Mouse (Mus musculus) lung, embryonic 16.5 days (tissue): ENCODE measurements around the gene Basp1. TPM values are rescaled to one million over a fixed set of nuclear protein-coding genes. Genes with fewer than 3 reads are reported as not detected.

Experiments
- ATAC-seq: fragments of 200-750 bp; cut with Nextera tagmentation; 2 replicates; pipeline ENCODE4 v1.8.0; 2017; ENCODE audit warnings: low read depth, mild to moderate bottlenecking, moderate library complexity
- H3K27ac ChIP-seq: fragments of 300-500 bp; sonication (generic); 2 replicates; pipeline ENCODE4 v1.5.1; 2014; ENCODE audit warnings: mild to moderate bottlenecking, control low read depth, low read length
- H3K27me3 ChIP-seq: fragments of 300-500 bp; sonication (generic); 2 replicates; pipeline ENCODE4 v1.6.1; 2014; ENCODE audit warnings: low read depth, low read length, mixed read lengths; ENCODE audit not compliant: control insufficient read depth, insufficient read depth
- H3K36me3 ChIP-seq: fragments of 300-500 bp; sonication (generic); 2 replicates; pipeline ENCODE4 v1.6.1; 2014; ENCODE audit warnings: low read length; ENCODE audit not compliant: control insufficient read depth, insufficient read depth
- H3K4me1 ChIP-seq: fragments of 300-500 bp; sonication (generic); replicated peaks from 2 replicates; pipeline ENCODE4 v1.6.1; 2014; ENCODE audit warnings: low read length, mixed read lengths; ENCODE audit not compliant: control insufficient read depth, insufficient read depth
- H3K4me2 ChIP-seq: fragments of 300-500 bp; sonication (generic); 2 replicates; pipeline ENCODE4 v1.6.1; 2014; ENCODE audit warnings: low read depth, low read length, control low read depth
- H3K4me3 ChIP-seq: fragments of 300-500 bp; sonication (generic); 2 replicates; pipeline ENCODE4 v1.5.1; 2014; ENCODE audit warnings: mild to moderate bottlenecking, low read length, control low read depth
- H3K9ac ChIP-seq: fragments of 300-500 bp; sonication (generic); 2 replicates; pipeline ENCODE4 v1.6.1; 2014; ENCODE audit warnings: low read length, control low read depth
- H3K9me3 ChIP-seq: fragments of 300-500 bp; sonication (generic); 2 replicates; pipeline ENCODE4 v1.6.1; 2016; ENCODE audit warnings: low read length; ENCODE audit not compliant: control insufficient read depth
- WGBS: fragments of 180-500 bp; shearing (Covaris S2); extraction: QIAGEN DNeasy Blood & Tissue Kit; methylation state at CpG from one replicate; pipeline ENCODE4 v1.1.7; 2014; 5-methylcytosine and 5-hydroxymethylcytosine counted together
- polyA plus RNA-seq: library from polyadenylated mRNA; unstranded; fragments of >200 nt; fragmentation: Nextera tagmentation; extraction: Ambion mirVana; gene quantifications from 2 replicates; pipeline ENCODE4 v1.2.1, GENCODE M21; 2015

The Basp1 gene
- polyA plus RNA-seq, 1 experiment from 2014 or later = 13.0 TPM

DNA sequence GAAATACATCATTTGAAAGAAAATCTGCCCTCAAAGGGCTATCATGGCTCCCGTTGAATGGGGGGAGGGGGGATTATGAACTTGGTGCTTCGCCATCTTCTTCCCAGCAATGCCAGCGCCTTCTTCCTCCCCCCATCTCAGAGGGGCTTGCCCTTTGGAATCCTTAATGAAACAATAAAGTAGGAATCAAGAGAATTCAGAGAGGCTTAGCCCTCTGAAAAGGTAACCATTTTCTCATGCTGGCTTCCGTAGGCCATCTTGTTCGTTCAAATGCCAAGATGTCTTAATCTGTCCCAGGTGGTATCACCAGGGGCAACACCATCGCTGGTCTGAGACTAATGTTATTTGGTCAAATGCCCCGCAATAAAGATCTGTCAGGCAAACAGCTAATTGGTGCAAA is 2.1 kb downstream of the Basp1 start:
- WGBS = 51% methylated on average over 7 of the region's 7 CpGs
- Histone ChIP-seq H3K27ac (no peak overlapping the region), H3K4me2 (peak overlapping the region; percentile 81), H3K36me3 (no peaks in the 10 kb centered on the region), H3K4me1 (peaks cover 4% of the 10 kb centered on the region), H3K9me3 (no peaks in the 10 kb centered on the region), H3K9ac (peak overlapping the region; percentile 82), H3K4me3 (peak overlapping the region; percentile 77), H3K27me3 (no peaks in the 10 kb centered on the region)
- no peak for ATAC-seq

DNA sequence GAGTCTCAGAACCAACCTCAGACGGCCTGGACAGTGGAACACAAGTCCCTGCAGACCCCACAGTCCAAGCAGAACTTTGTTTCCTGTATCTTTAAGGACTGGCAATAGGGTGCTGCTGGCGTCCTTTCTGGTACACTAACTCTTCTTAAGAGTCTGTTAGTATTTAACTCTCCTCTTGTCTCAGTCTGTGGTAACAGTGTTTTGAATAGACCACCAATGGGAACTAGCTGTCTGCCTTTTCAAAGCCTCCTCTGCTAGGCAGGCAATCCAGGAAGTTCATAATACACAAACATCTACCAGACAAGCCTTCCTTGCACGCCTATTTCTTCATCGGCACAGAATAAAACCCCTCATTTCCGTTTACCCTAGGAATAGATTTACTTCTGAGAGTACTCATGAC is 7.6 kb downstream of the Basp1 start:
- Histone ChIP-seq H3K9me3 (no peaks in the 10 kb centered on the region), H3K4me2 (no peak overlapping the region; the same call in 1 of the 2 replicates), H3K9ac (no peak overlapping the region), H3K36me3 (no peaks in the 10 kb centered on the region), H3K4me3 (no peak overlapping the region), H3K27ac (peak overlapping the region; percentile 36), H3K4me1 (peaks cover 3% of the 10 kb centered on the region; the same call in 1 of the 2 replicates), H3K27me3 (no peaks in the 10 kb centered on the region)
- WGBS = 42% methylated on average over 5 of the region's 5 CpGs
- peak; percentile 58 for ATAC-seq

- H3K27ac ChIP-seq = no peak overlapping the region
- no peak overlapping the region for H3K9ac ChIP-seq
- H3K4me3 ChIP-seq = no peak overlapping the region
- H3K4me1 ChIP-seq = peaks cover 3% of the 10 kb centered on the region; the same call in 1 of the 2 replicates
- WGBS = 91% methylated on average over 7 of the region's 7 CpGs
- H3K27me3 ChIP-seq = no peaks in the 10 kb centered on the region
- no peak for ATAC-seq
- H3K9me3 ChIP-seq = no peaks in the 10 kb centered on the region
- H3K4me2 ChIP-seq = no peak overlapping the region
- no peaks in the 10 kb centered on the region for H3K36me3 ChIP-seq
Measured at GRCm38 (mm10) chr15:25403879-25404278, 9.7 kb downstream of the Basp1 start.

DNA sequence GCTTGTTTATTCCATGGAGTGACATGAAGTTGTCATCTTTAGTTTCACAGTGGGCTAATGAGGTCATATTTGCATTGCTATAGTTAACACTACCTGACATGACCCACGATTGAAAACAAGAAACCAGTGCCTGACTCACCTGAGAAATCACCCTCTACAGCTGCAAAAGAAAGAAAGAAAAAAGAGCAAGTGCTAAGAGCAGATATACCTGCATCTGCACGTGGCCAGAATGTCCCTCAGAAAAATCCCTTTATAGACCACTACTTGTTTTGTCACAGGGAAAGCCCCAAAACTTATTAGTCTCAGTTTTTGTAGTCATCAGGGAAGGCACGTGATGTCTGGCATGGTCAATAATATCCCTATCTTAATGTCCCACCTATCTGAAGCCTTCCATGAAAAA is 11.6 kb downstream of the Basp1 start:
- no peaks in the 10 kb centered on the region for H3K36me3 ChIP-seq
- H3K9ac ChIP-seq = no peak overlapping the region
- H3K27me3 ChIP-seq = no peaks in the 10 kb centered on the region
- WGBS = 74% methylated on average over 3 of the region's 3 CpGs
- no peak for ATAC-seq
- no peak overlapping the region for H3K4me3 ChIP-seq
- H3K4me2 ChIP-seq = no peak overlapping the region
- no peaks in the 10 kb centered on the region for H3K9me3 ChIP-seq
- peaks cover 3% of the 10 kb centered on the region; the same call in 1 of the 2 replicates for H3K4me1 ChIP-seq
- H3K27ac ChIP-seq = no peak overlapping the region

- H3K36me3 ChIP-seq = no peaks in the 10 kb centered on the region
- no peak overlapping the region for H3K4me3 ChIP-seq
- H3K9me3 ChIP-seq = no peaks in the 10 kb centered on the region
- H3K9ac ChIP-seq = no peak overlapping the region
- no peaks in the 10 kb centered on the region for H3K27me3 ChIP-seq
- ATAC-seq = no peak
- H3K4me2 ChIP-seq = no peak overlapping the region
- WGBS = 85% methylated on average over 8 of the region's 8 CpGs
- H3K27ac ChIP-seq = no peak overlapping the region
- H3K4me1 ChIP-seq = peaks cover 2% of the 10 kb centered on the region; the same call in 1 of the 2 replicates
Measured at GRCm38 (mm10) chr15:25400276-25400675, 13.3 kb downstream of the Basp1 start.

DNA sequence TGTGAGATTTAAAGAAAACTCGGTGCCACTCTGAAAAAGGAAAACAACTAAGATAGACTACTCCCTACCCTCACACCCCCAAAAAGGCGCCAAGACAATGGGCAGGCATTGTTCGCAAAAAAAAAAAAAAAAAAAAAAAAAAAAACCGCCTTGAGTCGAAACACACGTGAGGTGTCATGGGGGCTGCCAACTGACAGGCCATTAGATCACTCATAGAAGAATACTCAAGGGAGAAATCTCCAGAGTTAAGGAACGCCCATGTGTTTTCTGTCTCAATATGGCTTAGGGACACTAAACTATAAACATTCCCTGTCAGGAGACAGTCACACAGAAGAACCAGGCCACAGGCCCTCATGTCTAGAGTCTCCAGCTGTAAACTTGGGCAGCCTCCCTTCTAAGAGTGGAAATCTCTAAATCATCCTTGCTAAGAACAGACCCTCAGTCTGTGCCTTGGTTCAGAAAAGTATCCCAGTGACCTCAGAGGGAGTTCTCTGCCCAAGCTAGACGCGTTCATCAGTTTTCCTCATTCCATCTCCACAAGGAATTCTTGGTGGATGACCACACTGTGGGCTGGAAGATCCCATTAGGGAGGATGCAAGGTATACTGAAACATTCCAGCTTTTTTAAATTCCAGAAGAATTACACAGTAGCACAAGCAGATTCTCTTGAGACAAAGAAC is 17.5 kb downstream of the Basp1 start:
- WGBS = 66% methylated on average over 9 of the region's 9 CpGs
- Histone ChIP-seq H3K27ac (no peak overlapping the region), H3K27me3 (no peaks in the 10 kb centered on the region), H3K4me2 (no peak overlapping the region), H3K9ac (no peak overlapping the region), H3K4me3 (no peak overlapping the region), H3K9me3 (no peaks in the 10 kb centered on the region), H3K4me1 (peaks cover 6% of the 10 kb centered on the region), H3K36me3 (no peaks in the 10 kb centered on the region)
- peak; percentile 57; the same call in 1 of the 2 replicates for ATAC-seq

GRCm38 (mm10) chr15:25392525-25393099 is 21.0 kb downstream of the Basp1 start:
- 68% methylated on average over 4 of the region's 4 CpGs for WGBS
- H3K27me3 ChIP-seq = no peaks in the 10 kb centered on the region
- ATAC-seq = no peak
- H3K27ac ChIP-seq = no peak overlapping the region
- peaks cover 6% of the 10 kb centered on the region for H3K4me1 ChIP-seq
- no peak overlapping the region for H3K4me2 ChIP-seq
- H3K9ac ChIP-seq = no peak overlapping the region
- no peaks in the 10 kb centered on the region for H3K9me3 ChIP-seq
- H3K36me3 ChIP-seq = no peaks in the 10 kb centered on the region
- H3K4me3 ChIP-seq = no peak overlapping the region

GRCm38 (mm10) chr15:25391210-25391609 is 22.4 kb downstream of the Basp1 start:
- H3K36me3 ChIP-seq = no peaks in the 10 kb centered on the region
- H3K4me3 ChIP-seq = no peak overlapping the region
- no peak overlapping the region for H3K27ac ChIP-seq
- no peak for ATAC-seq
- H3K9me3 ChIP-seq = no peaks in the 10 kb centered on the region
- peaks cover 5% of the 10 kb centered on the region for H3K4me1 ChIP-seq
- H3K27me3 ChIP-seq = no peaks in the 10 kb centered on the region
- H3K4me2 ChIP-seq = no peak overlapping the region
- 49% methylated on average over 5 of the region's 5 CpGs for WGBS
- H3K9ac ChIP-seq = no peak overlapping the region

DNA sequence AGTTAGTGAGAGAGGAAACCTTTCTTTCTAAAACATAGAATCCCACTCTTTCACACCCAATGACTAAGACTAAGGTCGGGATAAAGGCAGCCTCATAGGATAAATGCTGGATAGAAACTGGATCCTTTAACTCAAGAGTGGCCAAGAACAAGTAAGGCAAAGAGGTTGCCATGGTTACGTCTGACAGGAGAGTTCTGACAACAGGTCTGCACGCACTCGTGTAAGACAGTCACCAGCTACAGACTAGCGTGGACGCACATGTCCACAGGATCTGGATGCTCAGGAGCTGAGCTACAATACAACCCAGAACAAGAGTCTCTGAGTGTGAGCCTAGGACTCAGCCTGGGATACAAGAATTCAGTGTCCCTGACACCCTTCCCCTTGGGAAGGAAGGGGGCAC is 26.0 kb downstream of the Basp1 start:
- H3K9ac ChIP-seq = no peak overlapping the region
- H3K4me1 ChIP-seq = peaks cover 4% of the 10 kb centered on the region
- no peak overlapping the region for H3K27ac ChIP-seq
- H3K4me2 ChIP-seq = no peak overlapping the region
- ATAC-seq = no peak
- no peak overlapping the region for H3K4me3 ChIP-seq
- H3K27me3 ChIP-seq = no peaks in the 10 kb centered on the region
- H3K36me3 ChIP-seq = no peaks in the 10 kb centered on the region
- 53% methylated on average over 6 of the region's 6 CpGs for WGBS
- no peaks in the 10 kb centered on the region for H3K9me3 ChIP-seq
